Mouse (Mus musculus) kidney, postnatal 14 days (tissue): ENCODE measurements around the gene Ppp5c.

ENCODE experiments used
- DNase-seq: peaks from one replicate; pipeline ENCODE4 v3.0.0; 2022; ENCODE audit warnings: mixed read lengths

Gene Ppp5c

DNA sequence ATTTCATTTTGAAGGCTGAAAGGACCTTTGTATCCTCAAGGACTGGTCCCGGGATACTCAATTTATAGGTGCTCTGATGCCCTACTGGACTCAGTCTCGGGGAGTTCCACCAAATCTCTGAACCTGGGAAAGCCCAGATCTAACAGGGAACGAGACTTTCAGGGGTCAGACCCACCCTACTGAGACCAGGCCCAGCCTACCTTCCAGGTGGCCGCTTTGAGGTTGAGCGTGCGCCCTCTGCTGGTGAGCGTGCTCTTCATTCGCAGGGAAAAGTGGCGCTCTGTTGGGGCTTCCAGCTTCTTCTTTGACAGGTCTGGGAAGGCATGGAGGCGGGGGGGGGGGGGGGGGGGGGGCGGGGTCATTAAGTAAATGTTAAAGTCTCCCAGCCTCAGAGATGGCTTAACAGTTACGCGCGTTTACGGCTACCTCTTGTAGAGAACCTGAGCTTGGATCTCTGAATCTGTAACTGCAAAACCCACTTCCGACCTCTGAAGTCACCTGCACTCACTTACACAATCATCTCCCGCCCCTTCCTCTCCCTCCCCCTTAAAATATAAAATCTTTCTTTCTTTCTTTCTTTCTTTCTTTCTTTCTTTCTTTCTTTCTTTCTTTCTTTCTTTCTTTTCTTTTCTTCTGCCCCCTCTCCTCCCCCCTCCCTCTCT lies 23.3 kb upstream of the Ppp5c start:
- DNase-seq, result peak; percentile 79

- no peak for DNase-seq
Measured at GRCm38 (mm10) chr7:17050491-17050890, 22.8 kb upstream of the Ppp5c start.

DNA sequence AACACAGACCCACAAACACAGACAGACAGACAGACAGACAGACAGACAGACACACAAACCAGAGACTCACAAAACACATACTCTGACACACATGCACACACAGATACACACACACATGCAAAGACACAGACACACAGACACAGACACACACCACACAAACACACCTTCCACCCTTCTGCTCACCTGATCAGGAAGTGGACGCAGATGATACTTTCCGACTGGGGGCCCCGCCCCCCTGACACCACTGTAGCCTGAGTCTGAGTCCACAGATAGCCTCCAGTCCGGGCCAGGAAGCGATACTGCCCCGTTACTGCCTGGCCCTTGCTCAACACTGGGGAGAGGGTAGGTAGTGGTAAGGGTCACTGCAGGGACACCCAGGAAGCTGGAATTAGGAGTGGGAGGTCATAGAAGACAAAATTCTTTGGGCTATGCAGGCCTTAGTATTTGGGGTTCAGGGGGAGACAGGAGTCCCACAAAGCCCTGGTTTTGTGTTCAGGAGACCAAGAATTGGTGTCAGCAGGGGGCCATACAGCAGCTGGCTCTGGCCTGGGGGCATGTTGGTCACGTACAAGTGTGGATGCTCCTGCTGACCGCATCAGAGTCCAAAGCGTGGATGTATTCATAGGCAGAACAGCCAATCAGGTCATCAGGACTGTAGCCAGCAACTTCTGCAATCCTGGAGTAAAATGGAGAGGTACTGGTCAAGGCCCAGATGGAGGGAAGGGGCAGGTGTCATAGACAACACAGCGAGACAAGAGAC lies 20.9 kb upstream of the Ppp5c start:
- no peak for DNase-seq

- no peak for DNase-seq
Measured at GRCm38 (mm10) chr7:17047041-17047682, 19.4 kb upstream of the Ppp5c start.

DNA sequence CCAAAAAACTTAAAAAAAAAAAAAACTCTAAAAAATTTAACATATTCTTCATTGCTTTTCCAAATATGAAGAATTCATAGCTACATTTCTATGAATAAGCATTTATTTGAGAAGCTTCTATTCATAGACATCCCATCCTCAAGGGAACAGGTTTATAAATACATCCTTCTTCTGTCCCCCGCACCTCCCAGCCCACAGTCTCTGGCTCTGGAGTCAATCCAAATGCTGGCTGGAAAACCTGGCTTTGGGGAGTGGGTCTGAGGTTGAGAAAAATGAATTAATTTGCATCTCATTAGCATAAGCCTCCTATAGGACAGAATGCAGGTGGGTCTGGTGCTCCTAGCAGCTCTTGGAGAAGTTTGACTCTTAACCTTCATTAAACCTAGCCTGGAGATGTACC lies 18.0 kb upstream of the Ppp5c start:
- no peak for DNase-seq

DNA sequence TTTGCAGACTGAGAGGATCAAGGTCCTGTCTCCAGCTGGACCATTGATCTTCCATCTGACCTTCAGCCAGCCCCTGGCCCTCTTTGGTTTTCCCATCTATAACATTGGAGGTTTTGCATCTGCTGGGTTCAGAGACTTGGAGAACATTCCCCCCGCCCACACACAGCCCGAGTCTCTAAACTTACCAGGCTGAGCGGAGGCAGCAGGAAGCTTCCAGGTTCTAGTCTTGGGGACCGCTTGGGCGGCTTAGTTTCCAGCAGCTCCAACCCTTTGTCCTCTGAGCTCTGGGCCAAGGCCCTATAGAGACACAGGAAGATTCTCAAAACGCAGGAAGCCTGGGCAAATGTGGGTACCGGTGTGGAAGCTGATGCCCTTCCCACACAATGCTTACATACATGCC lies 11.6 kb upstream of the Ppp5c start:
- DNase-seq, result no peak

- DNase-seq, result no peak
Measured at GRCm38 (mm10) chr7:17038018-17038695, 10.4 kb upstream of the Ppp5c start.

DNA sequence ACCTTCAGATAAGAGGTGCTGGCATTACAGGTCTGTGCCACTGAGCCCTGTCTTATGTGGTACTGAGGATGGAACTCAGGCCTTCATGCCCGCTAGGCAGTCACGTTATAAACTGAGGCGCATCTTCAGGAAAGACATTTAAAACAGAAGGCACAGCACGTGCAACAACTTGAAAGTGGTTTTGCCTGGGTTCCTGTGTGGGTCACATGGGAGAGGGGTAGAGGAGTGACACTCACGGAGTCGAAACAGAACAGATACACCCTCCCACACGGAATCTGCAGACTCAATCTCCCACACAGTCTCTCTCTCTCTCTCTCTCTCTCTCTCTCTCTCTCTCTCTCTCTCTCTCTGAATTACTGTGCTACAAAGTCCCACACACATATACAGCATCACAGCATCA lies 2.5 kb upstream of the Ppp5c start:
- DNase-seq, result no peak

DNA sequence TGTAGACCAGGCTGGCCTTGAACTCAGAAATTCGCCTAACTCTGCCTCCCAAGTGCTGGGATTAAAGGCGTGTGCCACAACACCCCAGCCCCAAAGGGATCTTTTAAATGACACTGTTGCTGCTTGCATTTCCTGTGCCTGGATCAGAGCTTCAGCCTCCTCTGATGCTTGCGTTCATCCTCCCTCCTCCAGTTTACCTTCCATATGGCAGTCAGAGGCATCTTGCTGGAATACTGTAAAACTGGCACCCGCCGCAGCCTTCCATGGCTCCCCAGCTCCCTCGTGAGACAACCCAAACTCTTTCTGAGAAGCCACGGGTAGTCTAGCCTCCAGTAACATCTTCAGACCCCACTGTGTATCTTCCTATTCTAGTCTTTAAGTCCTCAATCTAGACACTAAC lies 1.2 kb upstream of the Ppp5c start:
- DNase-seq, result no peak

DNA sequence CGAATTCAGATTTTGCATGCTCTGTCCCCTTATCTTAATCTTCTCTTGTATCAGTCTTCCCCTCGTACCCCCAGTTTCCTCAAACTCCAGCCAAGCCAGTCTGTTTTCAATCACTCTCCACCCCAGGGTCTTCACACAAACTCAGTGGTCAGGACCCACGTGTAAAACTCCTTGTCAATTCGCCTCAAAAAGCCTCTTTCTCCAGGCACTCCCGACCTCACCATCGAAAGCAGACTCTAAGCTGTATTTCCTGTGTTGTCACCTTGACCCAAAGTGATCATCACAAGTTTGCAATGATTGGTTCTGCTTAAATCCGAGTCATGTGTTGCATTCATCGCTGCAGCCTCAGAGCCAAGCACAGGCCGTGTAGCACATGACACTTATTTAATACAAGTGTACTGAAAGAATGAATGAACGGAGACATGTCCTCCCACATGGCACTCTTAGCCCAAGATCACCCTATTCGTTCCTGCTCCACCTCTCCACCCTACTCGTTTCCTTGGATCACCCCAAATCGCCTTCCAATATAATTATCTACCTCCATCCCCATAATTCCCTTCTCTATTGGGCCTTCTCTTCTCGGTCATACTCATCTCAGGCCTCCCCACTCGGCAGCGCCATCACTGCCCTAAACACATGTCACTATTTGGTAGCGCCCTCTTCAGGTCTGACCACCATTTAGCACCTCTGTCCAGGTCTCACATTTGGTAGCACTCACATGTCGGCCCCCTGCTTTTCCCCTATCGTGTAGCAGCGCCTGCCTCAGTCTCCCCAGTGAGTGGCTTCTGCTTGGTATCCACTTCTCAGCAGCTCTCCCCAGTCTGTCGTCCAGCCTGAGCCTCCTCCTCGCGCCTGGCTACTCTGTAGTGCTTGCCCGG lies 775 bp downstream of the Ppp5c start:
- DNase-seq, result no peak

GRCm38 (mm10) chr7:17025896-17026622 lies 1.7 kb downstream of the Ppp5c start:
- no peak for DNase-seq

DNA sequence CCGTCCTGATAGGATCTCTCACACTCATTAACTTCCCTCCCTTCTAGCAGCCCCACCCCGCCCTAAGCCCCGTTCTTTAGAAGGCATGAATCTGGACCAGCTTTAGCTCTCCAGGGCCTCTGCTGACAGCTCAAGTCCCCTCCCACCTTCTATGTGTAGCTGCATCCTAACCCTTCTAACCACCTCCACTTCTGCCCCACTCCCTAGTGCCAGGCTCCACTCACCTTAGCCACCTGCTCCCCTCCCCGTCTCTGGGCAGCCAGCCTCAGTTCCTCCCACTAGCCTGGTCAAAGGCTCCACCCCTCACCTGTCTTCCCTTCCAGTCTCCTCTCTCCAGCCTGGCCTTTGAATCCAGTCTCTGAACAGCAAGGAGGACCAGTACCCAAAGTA lies 2.2 kb downstream of the Ppp5c start:
- no peak for DNase-seq

- DNase-seq, result peak; percentile 78
Measured at GRCm38 (mm10) chr7:17024814-17025504, 2.8 kb downstream of the Ppp5c start.

- peak; percentile 50 for DNase-seq
Measured at GRCm38 (mm10) chr7:17024141-17024540, 3.6 kb downstream of the Ppp5c start.

- DNase-seq, result no peak
Measured at GRCm38 (mm10) chr7:17023701-17024100, 4.0 kb downstream of the Ppp5c start.

DNA sequence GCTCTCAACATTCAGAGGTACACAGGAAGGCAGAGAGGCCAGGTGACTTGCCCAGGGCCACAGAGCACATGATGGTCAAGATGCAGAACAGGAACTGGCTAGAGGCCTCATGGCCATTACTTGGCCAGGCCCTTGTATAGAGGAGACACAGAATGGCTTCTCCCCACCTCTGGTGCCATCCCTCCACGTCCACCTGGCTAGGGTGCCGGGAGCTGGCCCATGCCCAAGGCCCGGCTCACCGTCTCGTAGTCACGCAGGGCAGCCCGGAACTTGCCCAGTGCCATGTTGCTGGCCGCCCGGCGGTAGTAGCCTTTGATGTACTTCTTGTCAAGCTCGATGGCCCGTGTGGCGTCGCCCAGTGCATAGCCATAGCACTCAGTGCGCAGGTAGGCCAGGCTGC lies 5.5 kb downstream of the Ppp5c start:
- DNase-seq, result no peak

GRCm38 (mm10) chr7:17019426-17020166 lies 8.1 kb downstream of the Ppp5c start:
- no peak for DNase-seq

- DNase-seq, result no peak
Measured at GRCm38 (mm10) chr7:17017921-17018320, 9.8 kb downstream of the Ppp5c start.

GRCm38 (mm10) chr7:17017036-17017435 lies 10.7 kb downstream of the Ppp5c start:
- peak; percentile 93 for DNase-seq

DNA sequence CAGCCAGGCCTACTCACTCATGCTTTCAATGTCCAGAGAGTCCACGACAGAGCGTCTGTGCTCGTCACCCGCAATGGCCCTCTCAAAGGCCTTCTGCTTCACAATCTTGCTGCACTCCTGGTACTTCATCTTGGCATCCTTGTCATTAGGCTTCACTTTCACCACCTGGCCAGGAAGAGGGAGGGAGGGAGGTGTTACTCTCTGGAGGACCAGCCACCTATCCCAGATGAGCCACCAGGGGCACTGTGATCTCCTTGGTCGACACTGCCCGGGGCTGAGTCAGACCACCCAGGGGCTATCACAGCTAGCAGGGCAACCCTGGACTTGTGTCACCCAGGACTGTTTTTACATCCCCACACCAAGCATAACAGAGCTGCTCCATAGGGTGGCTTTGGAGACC lies 12.3 kb downstream of the Ppp5c start:
- no peak for DNase-seq
